Mouse (Mus musculus): Measurements from ENCODE around the gene Agbl4.

DNA sequence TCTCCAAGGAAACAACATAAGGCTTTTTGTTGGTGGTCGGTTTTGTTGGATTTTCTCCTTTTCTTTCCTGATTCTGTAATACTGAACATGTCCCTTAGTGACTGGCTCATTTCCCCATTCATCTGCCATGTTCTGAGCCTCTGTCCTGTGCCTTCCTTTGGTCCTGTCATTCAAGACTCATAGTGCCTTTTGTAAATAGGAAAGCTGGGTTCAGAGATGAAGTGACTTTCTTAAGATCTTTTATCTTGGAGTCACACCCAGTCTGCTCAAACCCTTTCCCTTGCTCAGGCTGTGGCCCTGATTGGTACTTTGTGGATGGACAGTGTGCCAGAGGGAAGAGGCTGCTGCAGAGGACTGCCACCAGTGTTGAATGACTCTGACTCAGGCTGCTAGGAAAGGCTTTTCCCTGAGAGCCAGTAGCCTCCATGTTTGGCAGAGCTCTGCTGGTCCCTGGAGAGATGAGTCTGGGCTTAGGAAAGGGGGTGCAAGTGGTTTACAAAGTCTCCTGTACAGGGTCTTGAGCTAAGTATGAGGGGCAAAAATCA lies 1047.2 kb downstream of the Agbl4 start:
- TF ChIP-seq CTCF (IDR thresholded peaks at IDR 0.05; ENCODE audit: insufficient read depth, low read depth, low read length) (no peak), POLR2A (IDR thresholded peaks at IDR 0.05; ENCODE audit: insufficient read depth, low read depth, low read length) (no peak)

Data from olfactory bulb, adult 2 months (tissue).